Mouse (Mus musculus): Measurements from ENCODE around the gene Gda.

Gene Gda

GRCm38 (mm10) chr19:21457461-21457860 is 15.8 kb downstream of the Gda start:
- no peak for DNase-seq (ENCODE audit: low read depth, low spot score)

DNA sequence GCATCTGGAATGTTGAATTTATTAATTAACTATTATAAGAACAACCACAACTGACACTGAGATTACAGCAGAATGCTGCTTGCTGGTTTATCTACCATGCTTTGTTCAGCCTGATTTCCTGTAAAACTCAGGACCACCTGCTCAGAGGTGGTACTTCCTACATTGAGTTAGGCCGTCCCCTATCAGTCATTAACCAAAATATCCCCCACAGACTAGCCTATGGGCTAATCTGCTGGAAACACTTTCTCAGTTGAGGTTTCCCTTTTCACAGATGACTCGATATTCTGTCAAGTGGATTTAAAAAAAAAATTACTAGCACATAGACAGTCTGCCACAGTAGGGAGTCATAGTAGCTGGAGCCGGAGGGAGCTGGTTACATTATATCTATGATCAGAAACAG is 31.5 kb downstream of the Gda start:
- no peak for DNase-seq (ENCODE audit: low read depth, low spot score)

GRCm38 (mm10) chr19:21440841-21441240 is 32.4 kb downstream of the Gda start:
- no peak for DNase-seq (ENCODE audit: low read depth, low spot score)

- DNase-seq (ENCODE audit: low read depth, low spot score), result no peak
These were observed 34.0 kb downstream of the Gda start for GRCm38 (mm10) chr19:21439141-21439737.

GRCm38 (mm10) chr19:21436566-21436965 is 36.7 kb downstream of the Gda start:
- DNase-seq (ENCODE audit: low read depth, low spot score), result no peak

- DNase-seq (ENCODE audit: low read depth, low spot score), result no peak
These were observed 39.9 kb downstream of the Gda start for GRCm38 (mm10) chr19:21433348-21433747.

GRCm38 (mm10) chr19:21432879-21433278 is 40.4 kb downstream of the Gda start:
- no peak for DNase-seq (ENCODE audit: low read depth, low spot score)

- DNase-seq (ENCODE audit: low read depth, low spot score), result no peak
These were observed 41.0 kb downstream of the Gda start for GRCm38 (mm10) chr19:21432286-21432685.

GRCm38 (mm10) chr19:21425391-21425790 is 47.9 kb downstream of the Gda start:
- DNase-seq (ENCODE audit: low read depth, low spot score), result peak; percentile 67

DNA sequence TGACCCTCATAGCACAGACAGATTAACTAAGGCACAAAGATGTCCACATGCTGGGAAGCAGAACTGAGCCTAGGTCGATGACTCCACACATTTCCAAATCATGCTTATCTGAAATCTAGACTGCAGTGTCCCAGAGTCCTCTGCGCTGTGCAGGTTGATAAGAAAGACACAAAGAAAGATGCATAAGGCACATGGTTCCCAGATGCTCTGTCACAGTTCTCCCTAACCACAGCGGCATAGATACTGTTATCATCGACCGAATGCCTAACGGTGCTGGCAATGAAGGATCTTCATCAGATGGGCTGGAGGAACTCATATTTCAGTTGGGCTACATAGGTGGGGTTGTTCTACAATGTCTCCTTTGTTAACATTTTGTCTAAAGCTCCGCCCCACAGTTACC is 49.5 kb downstream of the Gda start:
- no peak for DNase-seq (ENCODE audit: low read depth, low spot score)

GRCm38 (mm10) chr19:21418418-21418817 is 54.8 kb downstream of the Gda start:
- DNase-seq (ENCODE audit: low read depth, low spot score), result no peak

DNA sequence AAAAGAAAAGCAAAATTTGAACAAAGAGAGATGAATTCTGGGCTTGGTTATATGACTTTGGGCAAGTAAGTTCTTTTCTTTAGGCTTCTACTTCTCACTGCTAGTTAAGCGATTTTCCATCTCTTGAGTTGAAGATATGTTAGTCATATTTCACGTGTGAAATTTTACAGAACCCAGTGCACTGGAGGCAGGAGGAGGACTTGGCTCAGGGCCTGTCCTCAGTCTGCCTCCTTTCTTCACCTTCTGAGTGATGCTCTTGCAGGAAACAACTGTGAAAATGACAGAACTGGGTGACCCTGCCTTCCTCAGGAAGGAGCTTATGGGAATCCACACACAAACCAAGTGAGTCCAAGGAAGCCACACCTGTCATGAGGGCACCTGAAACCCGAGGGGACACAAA is 57.9 kb downstream of the Gda start:
- DNase-seq (ENCODE audit: low read depth, low spot score), result no peak

- DNase-seq (ENCODE audit: low read depth, low spot score), result no peak
These were observed 64.1 kb downstream of the Gda start for GRCm38 (mm10) chr19:21409178-21409577.

GRCm38 (mm10) chr19:21407363-21407762 is 65.9 kb downstream of the Gda start:
- no peak for DNase-seq (ENCODE audit: low read depth, low spot score)

DNA sequence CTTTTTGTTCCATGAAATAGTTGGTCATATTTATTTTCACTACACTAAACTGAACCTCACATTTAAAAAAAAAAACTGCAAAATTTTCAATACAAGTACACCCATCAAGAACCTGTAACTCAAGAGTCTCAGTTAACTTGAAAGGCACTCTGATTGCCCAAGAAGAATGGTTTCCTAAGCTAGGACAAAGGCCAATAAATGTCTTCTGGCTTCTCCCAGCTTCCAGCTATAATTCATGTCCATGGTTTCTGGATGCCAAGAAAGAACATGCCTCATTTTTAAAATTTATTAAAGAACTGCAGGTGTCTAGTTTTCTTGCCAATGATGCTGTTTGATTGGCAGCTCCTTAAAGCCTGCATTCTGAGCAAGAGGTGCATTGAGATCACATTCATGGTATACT is 75.3 kb downstream of the Gda start:
- no peak for DNase-seq (ENCODE audit: low read depth, low spot score)

GRCm38 (mm10) chr19:21396364-21396763 is 76.9 kb downstream of the Gda start:
- no peak for DNase-seq (ENCODE audit: low read depth, low spot score)

DNA sequence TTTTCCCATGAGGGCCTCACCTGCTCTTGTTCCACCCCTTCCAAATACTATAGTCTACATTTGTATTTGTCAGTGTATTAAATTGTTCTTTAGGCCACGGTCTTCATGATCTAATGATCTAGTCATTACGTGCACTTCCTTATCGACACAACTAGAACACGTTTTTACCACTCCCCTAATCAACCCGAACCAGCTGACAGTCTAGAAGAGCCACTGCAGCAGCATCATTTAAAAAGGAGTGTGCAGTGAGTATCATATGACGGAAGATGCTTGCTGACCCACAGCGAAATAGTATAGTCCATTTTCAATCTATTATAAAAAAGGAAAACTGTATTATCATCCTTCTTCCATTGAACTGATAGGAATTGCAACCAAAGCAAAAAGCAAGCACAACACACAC is 82.3 kb downstream of the Gda start:
- DNase-seq (ENCODE audit: low read depth, low spot score), result no peak

DNA sequence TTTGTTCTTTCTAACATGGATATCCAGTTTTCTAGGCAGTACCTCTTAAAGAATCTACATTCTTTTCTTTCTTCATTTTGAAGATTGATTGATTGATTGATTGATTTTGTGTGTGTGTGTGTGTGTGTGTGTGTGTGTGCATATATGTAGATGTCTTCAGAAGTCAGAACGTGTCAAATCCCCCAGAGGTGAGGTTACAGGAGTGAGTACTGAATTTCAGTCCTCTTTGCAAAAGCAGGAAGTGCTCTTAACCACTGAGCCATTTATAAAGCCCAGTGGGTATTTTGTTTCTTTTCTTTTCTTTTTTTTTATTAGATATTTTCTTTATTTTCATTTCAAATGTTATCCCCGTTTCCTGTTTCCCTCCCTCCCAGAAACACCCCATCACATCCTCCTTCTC is 86.4 kb downstream of the Gda start:
- DNase-seq (ENCODE audit: low read depth, low spot score), result no peak

GRCm38 (mm10) chr19:21384231-21384630 is 89.0 kb downstream of the Gda start:
- DNase-seq (ENCODE audit: low read depth, low spot score), result no peak

GRCm38 (mm10) chr19:21383491-21384226 is 89.6 kb downstream of the Gda start:
- DNase-seq (ENCODE audit: low read depth, low spot score), result no peak

GRCm38 (mm10) chr19:21381696-21382095 is 91.5 kb downstream of the Gda start:
- DNase-seq (ENCODE audit: low read depth, low spot score), result no peak

DNA sequence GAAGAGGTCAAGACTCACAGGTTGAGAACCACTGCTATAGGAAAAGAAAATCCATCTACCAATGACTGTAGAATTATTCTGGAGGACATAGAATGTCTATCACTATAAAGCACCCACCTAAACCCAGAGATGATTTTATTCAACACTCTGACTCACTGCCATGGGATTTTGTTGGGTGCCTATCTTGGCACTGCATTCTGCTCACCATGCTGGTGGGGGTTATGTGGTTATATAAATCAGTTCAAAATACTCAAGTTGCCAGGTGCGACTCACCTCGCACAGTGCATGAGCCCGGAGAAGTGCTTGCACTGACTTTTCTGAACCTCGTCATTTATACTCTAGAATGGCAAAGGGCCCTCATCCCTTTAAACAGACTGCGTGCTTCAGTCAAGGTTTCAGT is 94.0 kb downstream of the Gda start:
- DNase-seq (ENCODE audit: low read depth, low spot score), result no peak

GRCm38 (mm10) chr19:21376445-21377218 is 96.6 kb downstream of the Gda start:
- DNase-seq (ENCODE audit: low read depth, low spot score), result no peak

All from telencephalon, adult 2 months (tissue).